Mouse (Mus musculus) liver, embryonic 13.5 days (tissue): ENCODE results near the gene Armh1. TPM values are rescaled to one million over a fixed set of nuclear protein-coding genes. Genes with fewer than 3 reads are reported as not detected.
A peak's percentile ranks its signal among the peaks of the same experiment; 100 is the strongest.
"Not testable (repeated sequence)": the region's sequence is repeated elsewhere in the genome, so short reads cannot be mapped to it uniquely, and the experiment has no call there.

Experiments used
- ATAC-seq: fragments of 200-750 bp; cut with Nextera tagmentation; 2 replicates; pipeline ENCODE4 v1.8.0; 2017; ENCODE audit warnings: low read depth, mild to moderate bottlenecking, moderate number of reproducible peaks, moderate library complexity
- DNase-seq: peaks from one replicate; pipeline ENCODE4 v3.0.0; 2022
- H3K27ac ChIP-seq: fragments of 300-500 bp; sonication (generic); 2 replicates; pipeline ENCODE4 v1.5.1; 2015; ENCODE audit warnings: moderate library complexity, mild to moderate bottlenecking, inconsistent platforms
- H3K27me3 ChIP-seq: fragments of 300-500 bp; sonication (generic); 2 replicates; pipeline ENCODE4 v1.6.1; 2015; ENCODE audit warnings: mild to moderate bottlenecking, inconsistent platforms
- H3K36me3 ChIP-seq: fragments of 300-500 bp; sonication (generic); 2 replicates; pipeline ENCODE4 v1.6.1; 2015; ENCODE audit warnings: mild to moderate bottlenecking, inconsistent platforms
- H3K4me1 ChIP-seq: fragments of 300-500 bp; sonication (generic); replicated peaks from 2 replicates; pipeline ENCODE4 v1.6.1; 2015; ENCODE audit warnings: inconsistent platforms
- H3K4me2 ChIP-seq: fragments of 300-500 bp; sonication (generic); 2 replicates; pipeline ENCODE4 v1.6.1; 2015; ENCODE audit warnings: inconsistent platforms, mild to moderate bottlenecking, moderate library complexity
- H3K4me3 ChIP-seq: fragments of 300-500 bp; sonication (generic); replicated peaks from 2 replicates; pipeline ENCODE4 v1.5.1; 2015; ENCODE audit warnings: mild to moderate bottlenecking, inconsistent platforms
- H3K9ac ChIP-seq: fragments of 300-500 bp; sonication (generic); 2 replicates; pipeline ENCODE4 v1.6.1; 2015; ENCODE audit warnings: mild to moderate bottlenecking, inconsistent platforms
- H3K9me3 ChIP-seq: fragments of 300-500 bp; sonication (generic); replicated peaks from 2 replicates; pipeline ENCODE4 v1.6.1; 2016; ENCODE audit warnings: inconsistent platforms
- WGBS: fragments of 180-500 bp; shearing (Covaris S2); methylation state at CpG from one replicate; pipeline ENCODE4 v1.1.7; 2015; ENCODE audit not compliant: insufficient replicate concordance; 5-methylcytosine and 5-hydroxymethylcytosine counted together
- polyA plus RNA-seq: library from polyadenylated mRNA; unstranded; fragments of >200 nt; fragmentation: Nextera tagmentation; extraction: Ambion mirVana; gene quantifications from 2 replicates; pipeline ENCODE4 v1.2.1, GENCODE M21; 2015

Gene Armh1
- polyA plus RNA-seq, 1 experiment from 2014 or later: not detected

DNA sequence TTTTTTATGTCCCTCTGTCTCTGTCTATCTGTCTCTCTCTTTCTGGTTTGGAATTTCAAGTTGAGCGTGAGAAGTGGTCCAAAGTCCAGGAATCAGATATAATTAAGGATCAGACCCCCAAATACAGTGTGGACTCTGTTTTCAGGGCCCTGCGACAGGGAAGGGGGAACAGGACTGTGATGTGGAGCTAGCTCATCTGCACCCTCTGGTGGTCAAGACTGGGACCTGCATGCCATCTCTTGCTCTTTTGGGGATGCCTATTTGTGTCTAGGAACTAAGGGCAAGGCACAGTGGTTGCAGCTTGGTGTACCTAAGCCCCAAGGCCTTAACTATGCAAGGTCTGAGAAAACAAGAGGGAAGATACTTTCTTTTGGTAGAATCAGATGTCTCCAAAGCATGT is 15.4 kb upstream of the Armh1 start:
- Histone ChIP-seq H3K9me3 (no peaks in the 10 kb centered on the region), H3K36me3 (peaks cover 13% of the 10 kb centered on the region), H3K4me2 (no peak overlapping the region), H3K4me1 (no peaks in the 10 kb centered on the region), H3K27me3 (no peaks in the 10 kb centered on the region), H3K4me3 (no peak overlapping the region), H3K27ac (no peak overlapping the region), H3K9ac (no peak overlapping the region)
- 5% methylated on average over 2 of the region's 2 CpGs for WGBS
- DNase-seq (peak; percentile 60), ATAC-seq (no peak)

DNA sequence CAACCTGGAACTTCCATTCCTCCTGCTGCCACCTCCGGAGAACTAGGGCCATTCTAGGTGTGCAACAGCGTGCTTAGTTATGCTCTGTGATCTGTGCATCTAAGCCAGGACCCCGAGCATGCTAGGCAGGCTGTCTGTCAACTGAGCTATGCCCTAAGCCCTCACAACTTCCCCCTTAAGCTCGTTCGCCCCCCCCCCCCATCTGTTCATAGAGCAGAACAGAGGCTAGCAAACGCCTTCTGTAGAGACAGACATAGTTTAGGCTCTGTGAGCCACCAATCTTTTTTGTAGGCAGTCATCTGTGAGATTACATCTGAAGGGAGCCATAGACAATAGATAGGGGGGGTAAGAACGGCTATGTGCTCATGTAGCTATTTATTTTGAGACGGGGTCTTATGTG is 11.1 kb upstream of the Armh1 start:
- 50% methylated on average over 8 of the region's 8 CpGs for WGBS
- no peak overlapping the region for H3K9ac ChIP-seq
- no peak overlapping the region for H3K27ac ChIP-seq
- DNase-seq: no peak
- ATAC-seq: no peak
- H3K27me3 ChIP-seq: no peaks in the 10 kb centered on the region
- H3K4me1 ChIP-seq: no peaks in the 10 kb centered on the region
- no peaks in the 10 kb centered on the region for H3K9me3 ChIP-seq
- H3K36me3 ChIP-seq: no peaks in the 10 kb centered on the region
- H3K4me2 ChIP-seq: no peak overlapping the region
- no peak overlapping the region for H3K4me3 ChIP-seq

DNA sequence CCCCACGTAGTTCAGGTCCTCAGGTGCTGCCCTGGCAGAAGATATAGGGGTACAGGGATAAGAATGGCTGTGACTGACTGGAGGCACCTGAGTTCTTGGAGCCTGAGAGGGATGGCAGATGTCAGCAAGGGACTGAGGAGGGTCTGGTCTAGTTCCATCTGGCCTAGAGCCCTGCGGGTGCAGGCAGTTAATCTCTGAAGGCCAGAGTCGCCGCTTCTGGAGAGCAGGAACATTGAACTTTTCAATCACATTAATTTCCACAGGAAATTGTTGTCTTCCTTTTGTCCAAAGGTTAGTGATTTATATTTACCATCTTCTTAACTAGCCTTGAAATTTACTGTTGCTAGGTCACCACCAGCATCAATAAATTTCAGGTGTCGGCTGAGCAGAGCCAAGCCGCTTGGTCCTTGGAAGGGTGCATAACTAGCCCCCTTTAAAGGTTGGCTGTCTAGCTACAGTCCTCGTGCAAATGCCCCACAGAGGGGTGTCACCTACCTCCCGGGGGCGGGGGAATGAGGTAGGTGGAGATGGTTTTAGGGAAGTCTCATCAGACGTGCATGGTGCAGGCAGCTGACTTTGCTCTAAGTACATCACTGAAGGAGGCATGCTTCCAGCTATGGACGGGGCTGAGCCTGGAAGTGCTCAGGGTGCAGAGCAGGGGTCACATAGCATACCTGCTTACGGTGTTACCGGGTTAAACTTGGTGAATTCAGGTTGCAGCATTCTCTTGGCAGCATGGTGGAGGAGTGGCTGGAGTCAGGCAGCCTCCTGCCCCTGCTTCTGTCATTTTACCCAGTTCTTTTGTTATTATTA is 10.4 kb upstream of the Armh1 start:
- Histone ChIP-seq H3K4me2 (no peak overlapping the region), H3K27me3 (no peaks in the 10 kb centered on the region), H3K4me3 (no peak overlapping the region), H3K9ac (no peak overlapping the region), H3K36me3 (no peaks in the 10 kb centered on the region), H3K27ac (no peak overlapping the region), H3K4me1 (no peaks in the 10 kb centered on the region), H3K9me3 (no peaks in the 10 kb centered on the region)
- 57% methylated on average over 13 of the region's 13 CpGs for WGBS
- ATAC-seq (no peak), DNase-seq (no peak)

DNA sequence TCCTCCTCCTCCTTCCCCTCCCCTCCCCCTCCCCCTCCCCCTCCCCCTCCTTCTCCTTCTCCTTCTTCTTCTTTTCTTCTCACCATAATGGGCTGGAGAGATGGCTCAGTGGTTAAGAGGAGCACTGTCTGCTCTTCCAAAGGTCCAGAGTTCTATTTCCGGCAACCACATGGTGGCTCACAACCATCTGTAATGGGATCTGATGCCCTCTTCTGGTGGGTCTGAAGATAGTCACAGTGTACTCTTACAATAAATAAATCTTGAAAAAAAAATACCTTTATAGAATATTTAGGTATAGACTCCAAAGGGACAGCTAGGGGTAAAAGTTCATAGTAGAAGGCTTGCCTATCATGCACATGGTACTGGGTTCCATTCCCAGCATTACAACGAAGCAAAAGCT is 9.3 kb upstream of the Armh1 start:
- Histone ChIP-seq H3K27ac (no peak overlapping the region), H3K9me3 (no peaks in the 10 kb centered on the region), H3K36me3 (no peaks in the 10 kb centered on the region), H3K4me3 (no peak overlapping the region), H3K4me1 (no peaks in the 10 kb centered on the region), H3K9ac (no peak overlapping the region), H3K4me2 (no peak overlapping the region), H3K27me3 (no peaks in the 10 kb centered on the region)
- DNase-seq (no peak), ATAC-seq (no peak)
- WGBS: 64% methylated on average over 2 of the region's 2 CpGs

DNA sequence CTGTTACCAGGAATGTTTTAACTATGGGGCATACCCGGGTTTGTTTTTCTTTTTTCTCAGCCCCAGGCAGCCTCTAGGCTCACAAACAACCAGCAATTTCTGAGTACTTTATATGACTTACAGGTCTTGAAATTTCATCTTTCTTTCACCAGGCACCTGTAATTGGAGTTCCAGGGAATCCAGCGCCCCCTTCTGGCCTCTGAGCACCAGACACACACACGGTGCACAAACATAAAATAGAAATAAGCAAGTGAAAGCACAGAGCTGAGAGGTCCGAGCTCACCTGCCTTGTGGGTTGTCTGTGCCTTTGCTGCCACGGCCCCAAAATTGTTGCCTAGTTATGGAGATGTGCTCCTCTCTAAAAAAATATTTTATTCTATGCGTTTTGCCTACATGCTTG is 8.0 kb upstream of the Armh1 start:
- H3K4me3 ChIP-seq, H3K4me2 ChIP-seq, H3K27me3 ChIP-seq, ATAC-seq, H3K36me3 ChIP-seq, H3K4me1 ChIP-seq, H3K27ac ChIP-seq, H3K9me3 ChIP-seq, DNase-seq, H3K9ac ChIP-seq: not testable (repeated sequence)
- WGBS: 52% methylated on average over 6 of the region's 6 CpGs

DNA sequence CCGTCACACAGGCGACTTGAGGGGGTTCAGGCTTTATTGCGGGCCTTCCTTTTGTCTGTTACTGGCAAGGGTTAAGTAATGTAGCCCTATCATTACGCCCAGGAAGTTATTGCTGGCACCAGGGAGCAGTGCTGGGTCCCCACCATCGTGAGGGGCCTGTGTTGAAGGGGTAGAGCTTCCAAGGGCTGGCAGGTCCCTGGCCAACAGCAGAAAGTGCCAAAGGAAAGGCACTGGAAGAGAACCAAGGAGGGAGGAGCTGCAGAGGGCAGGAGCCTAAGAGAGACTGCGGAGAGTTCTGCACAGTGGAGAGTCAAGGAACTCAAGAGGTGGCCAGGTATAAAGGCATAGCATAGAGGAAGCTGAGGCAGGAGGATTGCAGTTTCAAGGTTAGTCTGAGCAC is 2.7 kb upstream of the Armh1 start:
- H3K4me3 ChIP-seq: no peak overlapping the region
- WGBS: 42% methylated on average over 6 of the region's 6 CpGs
- no peak for DNase-seq

DNA sequence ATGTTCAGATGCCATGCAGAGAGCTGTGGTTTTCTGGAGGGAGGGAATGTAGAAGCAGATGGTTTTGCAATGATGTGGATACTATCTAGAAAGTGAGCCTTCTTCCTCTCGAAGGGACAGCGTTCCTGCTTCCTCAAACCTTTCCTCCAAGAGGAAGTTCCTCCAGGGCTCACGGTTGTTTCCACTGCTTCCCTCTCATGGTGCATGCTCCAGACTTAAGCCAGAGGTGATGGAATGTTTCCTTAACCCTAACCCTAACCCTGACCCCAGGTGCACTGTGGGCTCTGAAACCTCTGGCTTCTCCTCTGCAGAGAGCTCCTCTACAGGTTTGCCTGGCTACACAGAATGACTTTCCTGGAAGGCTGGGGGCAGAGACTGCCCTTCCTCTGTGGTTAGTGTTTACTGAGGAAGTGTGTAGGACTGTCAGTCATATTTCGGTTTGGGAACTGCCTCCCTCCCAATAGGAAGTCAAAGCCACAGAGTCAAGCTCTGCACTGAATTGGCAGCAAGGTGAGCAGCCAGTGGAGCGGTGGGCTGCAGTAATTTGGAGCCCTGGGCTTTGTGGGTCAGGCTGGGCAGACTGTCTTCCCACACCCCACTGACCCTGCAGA is 2.2 kb upstream of the Armh1 start:
- Histone ChIP-seq H3K27me3 (0 out of 2 replicates have a peak, but pooled peaks cover 3% of the 10 kb centered on the region), H3K4me2 (no peak overlapping the region), H3K9me3 (no peaks in the 10 kb centered on the region), H3K9ac (no peak overlapping the region), H3K4me1 (peaks cover 33% of the 10 kb centered on the region), H3K4me3 (no peak overlapping the region), H3K36me3 (no peaks in the 10 kb centered on the region), H3K27ac (no peak overlapping the region)
- 21% methylated on average over 5 of the region's 5 CpGs for WGBS
- ATAC-seq: no peak
- no peak for DNase-seq

More for the DNA sequence above, 2.7 kb upstream of the Armh1 start:
- no peaks in the 10 kb centered on the region for H3K36me3 ChIP-seq
- no peak overlapping the region for H3K27ac ChIP-seq
- peaks cover 33% of the 10 kb centered on the region for H3K4me1 ChIP-seq
- H3K27me3 ChIP-seq: 0 out of 2 replicates have a peak, but pooled peaks cover 3% of the 10 kb centered on the region
- H3K9me3 ChIP-seq: no peaks in the 10 kb centered on the region
- no peak overlapping the region for H3K9ac ChIP-seq
- ATAC-seq: no peak
- H3K4me2 ChIP-seq: no peak overlapping the region

DNA sequence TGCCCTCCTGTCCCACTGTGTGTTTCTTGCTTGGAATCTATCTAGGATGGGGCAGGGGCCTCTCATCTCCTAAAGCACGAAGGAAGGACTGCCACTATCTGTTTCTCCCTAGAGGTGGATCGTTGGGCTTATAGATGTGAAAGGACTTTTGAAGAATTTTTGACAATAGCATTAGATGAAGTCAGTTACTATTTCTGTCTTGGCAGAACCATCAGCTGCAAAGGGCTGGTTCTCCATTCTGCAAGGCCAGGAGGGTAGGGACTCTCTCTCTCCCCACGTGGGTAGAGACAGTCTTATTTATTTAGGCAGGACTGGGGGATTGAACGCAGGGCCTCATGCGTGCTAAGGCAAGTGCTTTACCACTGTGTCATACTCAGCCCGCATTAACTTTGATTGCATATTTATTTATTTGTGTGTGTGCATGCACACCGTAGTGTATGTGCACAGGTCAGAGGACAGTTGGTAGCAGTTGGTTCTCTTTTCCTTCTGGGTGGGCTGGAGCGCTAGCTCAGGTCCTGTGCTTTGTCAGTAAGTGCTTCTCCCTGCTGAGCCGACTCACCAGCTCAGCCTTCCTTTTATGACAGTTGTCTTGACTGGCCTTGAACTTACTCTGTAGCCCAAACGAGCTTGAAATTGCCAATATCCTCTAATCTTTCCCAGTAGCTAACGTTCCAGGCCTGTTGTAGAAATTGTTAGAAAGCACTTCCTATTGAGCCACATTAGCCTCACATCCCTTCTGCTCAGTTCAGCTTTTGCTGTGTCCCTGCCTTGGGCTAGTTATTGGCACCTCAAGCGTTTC is 1.5 kb upstream of the Armh1 start:
- DNase-seq (no peak), ATAC-seq (no peak)
- 40% methylated on average over 12 of the region's 12 CpGs for WGBS
- Histone ChIP-seq H3K4me3 (no peak overlapping the region), H3K27me3 (0 out of 2 replicates have a peak, but pooled peaks cover 3% of the 10 kb centered on the region), H3K9me3 (no peaks in the 10 kb centered on the region), H3K4me2 (no peak overlapping the region), H3K27ac (no peak overlapping the region), H3K4me1 (peaks cover 33% of the 10 kb centered on the region), H3K36me3 (no peaks in the 10 kb centered on the region), H3K9ac (no peak overlapping the region)

DNA sequence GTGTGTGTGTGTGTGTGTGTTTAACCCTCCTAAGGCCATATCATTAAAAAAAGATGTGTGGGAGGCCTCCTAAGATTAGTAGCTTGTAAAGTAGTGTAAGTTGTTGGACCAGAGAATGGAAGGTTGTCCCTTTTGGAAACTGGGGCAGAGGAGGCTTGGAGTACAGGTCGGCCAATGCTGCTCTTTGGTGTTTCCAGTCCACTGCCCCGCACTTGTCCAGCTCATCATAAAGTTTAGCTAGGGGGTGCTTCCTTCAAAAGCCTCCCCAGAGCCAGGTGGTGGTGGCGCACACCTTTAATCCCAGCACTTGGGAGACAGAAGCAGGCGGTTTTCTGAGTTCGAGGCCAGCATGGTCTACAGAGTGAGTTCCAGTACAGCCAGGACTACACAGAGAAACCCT is 830 bp upstream of the Armh1 start:
- Histone ChIP-seq H3K27ac (no peak overlapping the region), H3K4me2 (peak overlapping the region; percentile 92), H3K27me3 (0 out of 2 replicates have a peak, but pooled peaks cover 3% of the 10 kb centered on the region), H3K9me3 (no peaks in the 10 kb centered on the region), H3K4me1 (peaks cover 33% of the 10 kb centered on the region), H3K36me3 (no peaks in the 10 kb centered on the region), H3K4me3 (peak overlapping the region; percentile 73; the same call in 1 of the 2 replicates), H3K9ac (peak overlapping the region; percentile 76; the same call in 1 of the 2 replicates)
- no peak for DNase-seq
- WGBS: 79% methylated on average over 5 of the region's 5 CpGs
- no peak for ATAC-seq

DNA sequence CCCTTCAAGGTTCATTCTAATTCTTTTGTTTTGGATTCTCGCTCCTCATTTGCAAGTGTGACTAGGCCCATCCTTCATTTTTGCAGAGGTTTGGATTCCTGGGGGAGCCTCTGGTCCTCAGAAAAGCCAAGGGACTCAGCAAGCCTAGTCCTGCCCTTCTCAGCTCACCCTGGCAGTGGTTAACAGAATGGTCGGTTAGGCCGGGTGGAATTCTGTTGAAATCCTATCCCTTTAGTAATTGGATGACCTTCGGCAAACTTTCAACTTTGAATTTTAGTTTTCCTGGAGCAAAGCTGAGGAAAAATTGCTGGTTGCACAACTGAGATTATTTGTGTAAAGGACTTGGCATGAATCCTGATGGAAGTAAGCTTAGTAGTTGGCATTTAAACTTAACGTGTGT is 426 bp upstream of the Armh1 start:
- Histone ChIP-seq H3K9me3 (no peaks in the 10 kb centered on the region), H3K4me2 (peak overlapping the region; percentile 92), H3K4me3 (peak overlapping the region; percentile 73), H3K27me3 (0 out of 2 replicates have a peak, but pooled peaks cover 3% of the 10 kb centered on the region), H3K27ac (peak overlapping the region; percentile 64; the same call in 1 of the 2 replicates), H3K9ac (peak overlapping the region; percentile 76), H3K36me3 (no peaks in the 10 kb centered on the region), H3K4me1 (peaks cover 33% of the 10 kb centered on the region)
- DNase-seq (no peak), ATAC-seq (no peak)
- 64% methylated on average over 5 of the region's 5 CpGs for WGBS

DNA sequence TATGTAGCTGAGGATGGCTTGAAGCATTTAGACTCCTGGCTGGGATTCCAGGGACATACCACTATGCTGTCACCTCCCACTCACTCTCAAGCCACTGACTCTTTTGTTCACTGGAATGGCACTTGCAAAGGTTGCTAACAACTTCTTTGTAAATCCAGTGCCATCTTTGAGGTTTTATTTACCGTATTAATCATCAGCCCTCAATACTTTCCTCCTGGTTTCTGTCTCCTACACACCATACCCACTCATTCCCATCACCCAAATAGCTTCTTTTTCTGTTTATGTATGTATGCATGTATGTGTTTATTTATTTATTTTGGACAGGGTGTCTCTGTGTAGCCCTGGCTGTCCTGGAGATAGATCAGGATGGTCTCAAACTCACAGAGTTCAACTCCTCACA is 943 bp downstream of the Armh1 start:
- Histone ChIP-seq H3K4me2 (peak overlapping the region; percentile 92), H3K27me3 (0 out of 2 replicates have a peak, but pooled peaks cover 2% of the 10 kb centered on the region), H3K4me1 (peaks cover 33% of the 10 kb centered on the region), H3K9ac (peak overlapping the region; percentile 64; the same call in 1 of the 2 replicates), H3K9me3 (no peaks in the 10 kb centered on the region), H3K36me3 (no peaks in the 10 kb centered on the region), H3K27ac (no peak overlapping the region), H3K4me3 (peak overlapping the region; percentile 73)
- no peak for DNase-seq
- ATAC-seq: no peak
- WGBS: 78% methylated on average over 1 of the region's 1 CpGs
